Mouse (Mus musculus) thymus, postnatal 36 days (tissue): ENCODE results near the gene Rhpn2.

ENCODE experiments used
- DNase-seq, 2 experiments: peaks; one replicate each; pipeline ENCODE4 v3.0.0; 2022; ENCODE audit warnings: mixed read lengths in 2 of 2

The Rhpn2 gene

DNA sequence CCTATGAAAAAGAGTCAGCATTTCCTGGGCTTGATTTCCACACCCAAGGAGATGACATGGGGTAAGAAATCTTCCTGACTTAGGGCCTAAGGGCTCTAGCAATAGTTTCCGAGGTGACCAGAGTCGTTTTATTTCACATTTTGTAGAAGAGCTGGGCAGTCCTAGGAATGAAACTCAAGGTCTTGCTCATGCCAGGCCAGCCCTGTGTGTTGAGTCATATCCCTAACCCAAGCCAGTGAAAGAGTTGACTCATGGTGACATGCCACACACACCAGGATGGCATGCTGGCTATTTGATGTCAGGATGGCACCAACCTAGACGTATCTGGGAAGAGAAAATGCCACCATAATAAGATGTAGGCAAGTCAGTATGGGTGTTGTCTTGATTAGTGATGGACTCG, 15.1 kb downstream of the Rhpn2 start:
- DNase-seq: no peak

DNA sequence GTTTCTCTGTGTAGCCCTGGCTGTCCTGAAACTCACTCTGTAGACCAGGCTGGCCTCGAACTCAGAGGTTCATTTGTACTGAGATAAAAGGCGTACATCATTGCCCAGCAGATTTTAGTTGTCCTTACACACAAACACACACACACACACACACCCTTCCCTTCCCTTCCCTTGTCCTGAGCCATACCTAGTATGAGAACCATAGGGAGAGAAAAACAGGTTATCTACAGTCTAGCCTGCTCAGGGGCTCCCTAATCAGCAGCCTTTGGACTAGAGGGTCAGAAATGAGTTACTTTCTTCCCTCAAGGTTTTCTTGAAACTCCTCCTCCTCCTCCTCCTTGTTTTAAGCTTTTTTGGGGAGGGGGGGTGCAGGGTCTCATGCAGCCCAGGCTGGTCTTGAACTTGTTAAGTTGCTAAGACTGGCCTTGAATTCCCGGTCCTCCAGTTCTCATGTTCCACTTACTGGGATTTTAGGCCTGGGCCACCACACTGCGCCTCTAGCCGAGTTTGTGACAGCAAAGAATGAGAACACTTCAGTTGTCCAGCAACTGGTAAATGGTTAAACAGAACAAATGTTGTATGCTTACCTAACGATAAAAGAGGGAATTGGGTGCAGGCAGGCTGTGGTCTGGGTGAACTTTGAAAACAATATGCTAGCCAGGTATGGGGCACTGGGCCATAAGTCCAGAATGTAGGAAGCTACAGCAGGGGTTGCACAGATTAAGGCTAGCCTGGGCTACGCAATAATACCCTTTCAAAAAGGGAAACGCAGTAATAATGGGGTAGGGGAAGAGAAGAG, 16.1 kb downstream of the Rhpn2 start:
- DNase-seq: no peak

DNA sequence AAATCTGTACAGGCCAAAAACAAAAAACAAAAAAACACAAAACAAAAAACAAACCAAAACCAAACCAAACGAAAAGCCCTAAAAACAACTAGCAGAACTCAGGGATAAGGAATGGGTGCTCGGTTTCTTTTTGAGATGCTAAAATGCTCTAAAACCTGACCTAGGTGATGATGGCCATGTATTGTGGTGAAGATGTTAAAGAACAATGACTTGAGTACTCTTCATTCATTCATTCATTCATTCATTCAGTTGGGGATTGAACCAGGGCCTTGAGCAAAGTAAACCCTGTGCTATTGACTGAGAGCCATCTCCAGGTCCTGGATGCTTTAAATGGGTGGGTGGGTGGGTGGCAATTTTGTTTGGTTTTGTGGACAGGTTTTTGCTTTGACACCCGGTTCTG, 17.2 kb downstream of the Rhpn2 start:
- DNase-seq: no peak

DNA sequence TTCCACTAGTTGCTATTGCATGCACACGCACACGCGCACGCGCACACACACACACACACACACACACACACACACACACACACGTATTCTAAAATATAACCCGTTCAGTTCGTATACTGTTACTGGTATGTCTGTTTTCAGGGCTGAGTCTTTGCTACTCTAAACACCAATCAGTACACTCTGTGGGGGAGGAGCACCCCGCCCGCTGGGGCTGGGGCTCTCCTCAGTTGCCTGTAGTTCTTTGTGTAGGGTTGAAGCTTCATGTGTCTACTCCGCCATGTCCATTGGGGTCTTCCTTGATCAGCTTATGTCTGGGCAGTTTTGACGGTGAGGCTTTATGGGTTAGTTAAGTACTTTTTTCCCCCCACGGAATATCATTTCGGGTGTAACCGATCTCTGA, 19.3 kb downstream of the Rhpn2 start:
- no peak for DNase-seq

DNA sequence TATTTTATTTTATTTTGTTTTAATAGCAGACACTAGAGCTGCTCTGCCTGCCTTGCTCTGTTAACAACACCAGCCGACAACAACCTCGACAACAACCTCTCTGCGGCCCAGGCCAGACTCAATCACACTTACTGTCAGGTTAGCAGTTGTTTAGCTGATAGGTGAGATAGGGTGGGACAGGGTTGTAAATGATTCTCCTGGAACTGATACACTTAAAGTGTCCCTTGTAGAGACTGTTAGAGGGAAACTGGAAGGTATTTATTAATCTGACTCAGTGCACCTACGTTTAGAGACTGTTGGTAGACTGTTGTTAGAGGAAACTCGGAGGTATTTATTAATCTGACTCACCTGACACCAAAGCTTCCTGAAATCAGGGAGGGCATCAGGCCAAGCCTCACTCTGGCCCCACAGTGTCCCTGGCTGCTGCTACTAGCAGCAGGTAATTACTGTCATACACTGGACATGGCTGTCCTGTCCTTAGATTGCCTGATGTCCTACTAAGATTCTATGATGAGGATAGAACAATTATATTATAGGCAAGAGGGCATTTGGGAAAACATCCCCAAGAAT, 21.4 kb downstream of the Rhpn2 start:
- no peak for DNase-seq

DNA sequence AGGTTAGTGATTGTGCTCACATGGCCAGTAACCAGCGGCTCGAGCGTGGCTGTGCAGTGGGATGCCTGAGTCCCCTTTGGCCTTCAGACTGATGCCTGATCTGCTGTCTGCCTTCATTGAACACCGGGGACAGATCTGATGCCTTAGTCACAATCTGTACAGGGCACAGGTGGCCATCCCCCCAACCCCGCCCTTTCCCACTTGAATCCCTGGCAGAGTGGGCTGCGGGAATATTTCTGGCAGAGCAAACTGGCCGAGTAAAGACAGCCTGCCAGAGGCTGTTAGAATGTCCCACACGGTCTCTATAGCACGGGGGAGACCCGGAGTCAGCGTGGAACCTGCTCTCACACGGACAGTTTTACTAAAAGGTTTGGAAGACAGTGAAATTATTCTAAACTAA, 23.7 kb downstream of the Rhpn2 start:
- DNase-seq: no peak

DNA sequence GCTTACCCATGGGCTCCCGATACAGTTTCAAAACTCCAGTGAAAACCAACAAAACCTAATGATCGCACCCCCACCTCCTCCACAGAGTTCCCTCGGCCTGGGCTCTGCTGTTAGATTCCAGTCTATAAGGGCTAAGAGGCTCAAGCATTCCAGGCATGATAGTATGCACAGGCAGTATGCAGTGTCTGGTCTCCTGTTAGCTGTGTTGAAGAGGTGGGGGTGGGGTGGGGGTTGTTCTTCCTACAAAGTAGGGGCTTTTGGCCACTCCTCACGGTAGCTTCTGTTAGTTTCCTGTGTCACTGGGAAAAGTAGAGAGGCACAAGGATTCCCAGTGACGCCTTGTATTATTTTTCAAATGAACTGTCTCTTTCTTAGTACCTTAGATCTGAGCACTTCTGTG, 28.3 kb downstream of the Rhpn2 start:
- DNase-seq: no peak

DNA sequence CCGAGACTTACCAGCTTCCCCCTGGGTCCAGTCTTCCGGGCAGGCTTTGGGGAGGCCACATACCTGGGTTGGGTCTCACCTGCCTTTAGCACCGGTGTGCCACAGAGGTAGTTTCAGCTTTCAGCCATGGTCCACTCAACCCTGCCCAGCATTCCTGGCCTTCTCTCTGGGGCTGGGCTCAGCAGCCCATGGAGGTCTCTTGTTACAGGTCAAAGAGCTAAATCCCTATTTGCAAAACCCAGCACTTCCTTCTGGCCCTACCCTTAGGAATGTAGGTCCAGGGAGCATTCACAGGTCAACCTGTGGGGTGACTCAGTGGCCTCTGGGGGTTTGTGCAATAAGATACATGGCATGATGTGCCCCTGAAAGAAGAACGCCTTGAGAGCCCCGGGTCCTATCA, 28.9 kb downstream of the Rhpn2 start:
- no peak for DNase-seq

DNA sequence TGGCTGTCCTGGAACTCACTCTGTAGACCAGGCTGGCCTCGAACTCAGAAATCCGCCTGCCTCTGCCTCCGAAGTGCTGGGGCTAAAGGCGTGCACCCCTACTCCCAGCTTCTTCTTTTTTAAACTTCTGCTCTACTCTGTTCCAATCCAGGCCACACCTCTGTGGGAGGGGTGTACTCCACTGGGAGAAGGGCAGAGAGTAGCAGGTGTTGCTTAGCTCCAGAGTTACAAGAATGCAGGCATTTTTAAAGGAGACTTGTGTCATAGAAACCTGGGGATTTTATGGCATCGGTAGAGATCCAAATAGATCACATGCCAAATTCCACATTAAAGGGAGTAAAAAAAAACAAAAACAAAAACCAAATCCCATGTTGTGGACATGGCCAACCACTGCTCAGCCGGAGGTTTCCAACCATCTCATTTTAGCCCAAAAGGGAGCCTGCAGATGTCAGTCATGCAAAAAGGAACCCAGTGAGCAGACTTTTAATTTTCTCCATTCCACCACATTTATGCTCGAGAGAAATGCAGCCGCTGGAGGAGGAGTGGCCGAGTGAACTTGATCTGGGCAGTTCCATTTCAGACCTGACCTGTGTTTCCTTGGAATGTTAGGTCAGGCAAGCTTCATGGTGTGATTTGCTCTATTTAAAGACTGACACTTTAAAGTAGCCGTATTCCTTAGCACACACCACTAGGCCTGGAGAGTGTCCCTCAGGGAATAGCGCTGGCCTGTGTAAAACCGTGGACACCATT, 31.4 kb downstream of the Rhpn2 start:
- DNase-seq: no peak

DNA sequence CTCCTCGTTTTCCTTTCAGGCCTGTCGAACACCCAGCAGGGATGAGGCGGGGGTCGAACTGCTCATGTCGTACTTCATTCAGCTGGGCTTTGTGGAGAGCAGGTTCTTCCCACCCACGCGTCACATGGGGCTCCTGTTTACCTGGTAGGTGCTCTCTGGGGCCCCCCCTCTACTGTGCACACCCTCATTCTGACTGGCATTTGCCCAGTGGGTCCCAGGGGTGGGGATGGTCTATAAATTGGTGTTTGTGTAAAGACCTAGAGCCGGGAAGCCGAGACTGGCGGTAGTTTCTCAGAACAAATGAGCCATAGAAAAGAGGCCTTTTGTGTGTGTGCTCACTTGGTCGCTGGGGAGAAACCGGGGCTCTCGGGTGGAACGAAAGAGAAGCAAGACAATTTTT, 37.1 kb downstream of the Rhpn2 start:
- DNase-seq: no peak

DNA sequence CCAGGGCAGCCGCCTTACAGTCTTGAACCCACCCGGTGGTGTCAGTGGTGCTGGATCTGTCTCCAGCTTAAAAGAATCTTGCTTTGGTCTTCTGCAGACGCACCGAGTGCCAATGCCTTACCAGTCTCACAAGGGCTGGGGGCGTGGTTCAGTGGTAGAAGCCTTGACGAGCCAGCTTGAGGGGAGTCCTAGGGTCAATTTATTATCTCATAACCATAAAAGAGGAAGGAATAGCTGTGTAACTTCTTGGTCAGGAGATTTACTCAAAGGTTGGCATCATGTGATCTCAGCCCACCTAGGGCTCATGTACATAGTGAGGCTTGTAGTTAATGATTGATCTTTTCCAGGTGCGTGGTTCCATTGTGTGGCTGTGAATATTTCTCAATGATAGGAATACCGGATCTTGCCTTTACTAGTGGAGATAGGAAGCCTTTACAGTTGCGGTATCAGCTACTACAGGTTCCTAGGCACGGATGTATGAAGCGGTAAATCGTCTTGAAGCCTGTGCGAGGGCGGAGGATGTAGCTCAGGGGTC, 38.6 kb downstream of the Rhpn2 start:
- no peak for DNase-seq

DNA sequence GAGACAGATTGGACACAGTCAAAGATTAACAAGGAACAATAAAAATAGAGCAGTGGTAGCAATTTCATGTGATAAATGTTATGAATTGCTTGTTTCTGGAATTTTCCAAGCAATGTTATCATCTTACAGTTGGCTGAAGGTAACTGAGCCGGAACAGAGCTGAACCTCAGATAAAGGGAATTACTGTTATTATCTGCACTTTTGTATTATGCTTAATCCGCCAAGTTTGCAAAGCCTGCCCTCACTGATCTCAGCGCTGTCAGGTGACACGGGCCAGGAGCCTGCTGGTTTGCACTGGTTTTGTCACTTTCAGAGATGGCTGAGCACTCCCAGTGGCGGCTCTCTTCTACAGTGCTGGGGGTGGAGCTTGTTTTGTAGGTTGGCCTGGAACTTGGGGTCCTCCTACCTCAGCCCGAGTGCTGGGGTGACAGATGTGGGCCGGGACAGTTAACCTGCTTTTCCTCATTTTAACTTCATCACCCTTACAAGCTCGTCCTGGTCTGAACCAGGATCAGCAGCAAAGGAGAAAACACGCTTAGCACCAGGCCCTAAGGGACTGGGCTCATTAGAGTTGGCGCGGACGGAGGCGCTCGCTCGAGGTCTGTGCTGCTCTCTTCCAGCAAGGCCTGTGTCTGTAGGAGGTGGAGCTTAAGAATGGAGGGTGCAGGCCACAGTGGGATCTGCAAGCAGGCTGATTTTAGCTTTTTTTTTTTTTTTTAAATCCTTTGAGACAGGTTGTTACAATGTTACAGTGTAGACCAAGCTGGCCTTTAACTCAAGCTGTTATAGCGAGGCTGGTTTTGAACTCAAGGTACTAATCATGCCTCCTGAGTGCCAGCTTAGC, 39.4 kb downstream of the Rhpn2 start:
- DNase-seq: no peak

DNA sequence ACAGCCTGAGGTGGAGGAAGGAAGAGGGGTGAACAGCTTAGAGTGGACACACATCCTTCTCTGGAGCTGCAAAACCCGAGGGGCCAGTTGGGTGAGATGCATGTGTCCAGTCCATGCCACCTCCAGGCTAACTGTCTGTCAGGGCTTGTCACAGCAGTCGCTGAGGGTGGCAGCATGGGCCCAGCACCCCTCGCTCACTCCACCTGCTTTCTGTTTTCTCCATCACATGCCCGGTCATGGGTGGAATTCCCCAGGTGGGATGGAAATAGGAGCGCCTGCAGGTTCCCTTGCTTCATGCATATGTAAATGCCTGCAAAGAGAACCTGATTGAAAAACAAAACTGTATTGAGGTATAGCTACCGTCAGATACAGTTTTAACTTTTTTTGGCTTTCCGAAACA, 40.3 kb downstream of the Rhpn2 start:
- no peak for DNase-seq

DNA sequence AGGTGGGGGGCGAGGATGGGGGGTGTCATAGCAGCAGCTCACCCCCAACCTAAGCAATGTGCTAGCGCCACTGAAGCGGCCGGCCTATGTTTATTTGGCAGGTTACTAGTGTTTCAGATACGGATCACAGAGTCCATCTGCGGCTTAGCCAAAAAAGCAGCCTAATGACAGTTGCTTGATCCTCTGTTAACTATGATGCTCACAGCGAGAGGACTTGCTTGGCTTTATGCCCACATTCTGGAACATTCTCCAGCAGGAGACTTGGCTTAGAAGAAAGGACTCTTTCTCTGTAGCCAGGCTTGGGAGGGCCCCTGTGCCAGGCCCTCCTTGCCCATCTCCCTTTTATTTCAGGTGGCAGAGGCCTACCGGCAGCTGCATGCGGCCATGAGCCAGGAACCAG, 42.7 kb downstream of the Rhpn2 start:
- no peak for DNase-seq

DNA sequence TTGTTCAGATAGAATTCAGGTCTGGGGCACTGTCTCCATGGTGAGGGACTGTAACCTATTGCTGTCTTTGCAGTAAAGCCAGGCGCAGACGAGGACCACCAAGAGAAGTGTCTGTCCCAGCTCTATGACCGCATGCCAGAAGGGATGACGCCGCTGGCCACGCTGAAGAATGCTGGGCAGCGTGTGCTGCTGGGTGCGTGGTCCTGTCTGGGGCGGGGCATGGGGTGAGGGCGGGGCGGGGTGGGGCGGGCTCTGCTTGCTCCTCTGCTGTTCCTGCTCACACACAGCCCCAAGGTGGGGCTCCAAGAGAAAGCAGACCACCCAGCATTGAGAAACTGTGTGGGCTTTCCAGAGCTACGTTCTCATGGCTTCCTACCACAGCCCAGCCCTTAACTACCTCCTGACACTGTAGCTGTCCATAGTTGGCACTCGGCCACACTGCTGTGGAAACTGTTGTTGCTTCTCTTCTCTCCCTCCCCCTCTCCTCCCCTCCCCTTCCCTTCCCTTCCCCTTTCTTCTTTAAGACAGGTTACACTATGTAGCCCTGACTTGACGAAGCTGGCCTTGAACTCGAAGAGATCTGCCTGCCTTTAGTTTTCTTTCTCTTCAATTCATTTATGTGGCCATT, 45.6 kb downstream of the Rhpn2 start:
- DNase-seq: no peak

DNA sequence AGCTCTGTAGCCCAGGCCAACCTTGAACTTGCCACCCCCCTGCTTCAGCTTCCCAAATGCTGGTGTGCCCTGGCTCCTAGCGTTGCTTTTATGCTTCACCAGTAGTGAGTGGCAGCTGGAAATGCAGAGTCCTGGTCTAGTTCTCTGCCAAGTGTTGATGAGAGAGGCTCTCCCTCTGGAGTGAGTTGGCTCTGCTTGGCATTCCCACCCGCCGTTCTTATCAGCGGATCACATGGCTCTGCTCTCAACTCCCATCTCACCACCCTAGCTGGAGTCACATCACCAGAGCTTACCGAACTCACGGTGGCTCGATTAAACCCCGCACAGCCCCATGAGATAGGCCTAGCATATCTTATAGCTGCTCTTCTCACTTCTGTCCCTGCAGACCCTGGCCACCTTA, 46.4 kb downstream of the Rhpn2 start:
- no peak for DNase-seq

DNA sequence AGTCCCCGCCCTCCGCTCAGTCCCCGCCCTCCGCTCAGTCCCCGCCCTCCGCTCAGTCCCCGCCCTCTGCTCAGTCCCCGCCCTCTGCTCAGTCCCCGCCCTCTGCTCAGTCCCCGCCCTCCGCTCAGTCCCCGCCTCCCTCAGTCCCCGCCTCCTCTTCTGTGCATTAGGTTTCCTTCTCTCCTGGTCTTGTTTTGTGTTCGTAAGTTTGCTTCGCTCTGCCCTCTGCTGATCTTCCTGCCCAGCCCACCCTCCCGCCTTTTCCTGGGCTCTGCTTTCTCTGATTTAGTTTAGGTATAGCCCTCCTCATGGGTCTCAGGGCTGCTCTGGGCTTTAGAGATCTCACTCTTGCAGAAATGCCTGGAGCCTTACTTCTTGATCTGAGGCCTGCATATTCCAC, 47.9 kb downstream of the Rhpn2 start:
- no peak for DNase-seq

DNA sequence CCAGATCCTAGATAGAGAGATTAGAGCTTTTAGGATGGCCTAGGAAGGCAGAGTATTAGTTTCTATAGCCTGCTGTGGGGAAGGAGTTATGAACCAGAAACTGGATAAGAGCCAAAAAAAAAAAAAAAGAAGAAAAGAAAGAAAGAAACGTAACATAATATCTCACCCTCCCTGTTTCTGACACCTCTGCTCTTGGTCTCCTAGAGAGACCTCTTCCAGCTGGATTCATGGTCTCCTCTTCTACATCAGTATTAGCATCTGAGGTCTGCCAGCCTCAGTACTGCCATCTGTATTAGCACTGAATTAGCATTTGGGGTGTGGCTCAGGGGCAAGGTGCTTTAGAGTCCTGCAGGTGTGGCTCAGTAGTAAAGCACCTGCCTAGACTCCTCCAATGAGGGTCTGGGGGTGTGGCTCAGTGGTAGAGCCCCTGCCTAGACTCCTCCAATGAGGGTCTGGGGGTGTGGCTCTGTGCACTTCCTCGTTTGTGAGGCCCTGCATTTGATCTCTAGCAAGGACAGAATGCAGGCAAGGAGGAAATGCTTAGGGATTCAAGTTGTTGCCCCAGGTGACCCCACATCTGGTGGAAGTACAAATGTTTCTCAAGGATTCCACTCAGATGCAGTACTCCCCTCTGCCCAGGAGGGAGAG, 48.9 kb downstream of the Rhpn2 start:
- DNase-seq: no peak

DNA sequence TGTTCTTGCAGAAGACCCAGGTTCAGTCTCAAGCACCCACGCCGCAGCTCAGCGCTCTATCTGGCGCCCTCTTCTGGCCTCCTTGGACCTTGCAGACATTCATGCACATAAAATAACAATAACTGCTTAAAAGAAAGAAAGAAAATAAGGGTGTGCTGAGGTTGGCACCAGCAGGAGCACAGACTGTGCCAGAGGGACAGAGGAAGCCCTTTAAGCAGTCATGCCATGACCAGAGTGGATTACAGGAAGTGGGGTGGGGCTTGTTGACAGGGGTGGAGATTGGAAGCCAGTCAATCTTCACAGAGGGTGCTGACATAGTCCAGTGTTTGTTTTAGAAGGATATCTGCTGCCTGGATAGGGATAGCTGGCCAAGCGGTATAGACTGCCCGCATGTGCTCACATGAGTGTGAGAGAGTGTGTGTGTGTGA, 52.6 kb downstream of the Rhpn2 start:
- DNase-seq: peak in 1 of 2 experiments; percentile 26

DNA sequence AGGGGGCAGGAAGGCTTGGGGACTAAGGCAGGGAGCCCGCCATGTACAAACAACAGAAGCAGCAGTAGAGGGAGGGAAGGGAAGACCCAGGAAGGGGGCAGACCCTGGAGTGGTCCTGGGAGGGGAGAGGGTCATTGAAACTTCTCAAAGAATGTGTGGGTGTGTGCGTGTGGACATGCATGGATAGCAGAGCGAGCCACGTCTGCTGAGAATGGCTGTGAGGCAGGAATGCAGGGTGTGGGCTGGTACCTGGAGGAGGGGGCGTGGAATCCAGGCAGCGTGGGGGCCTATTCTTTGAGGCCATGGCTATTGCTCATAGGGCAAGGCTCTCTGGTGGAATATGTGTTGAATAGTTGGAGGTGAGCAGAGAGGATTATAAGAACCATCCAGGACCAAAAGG, 54.7 kb downstream of the Rhpn2 start:
- no peak for DNase-seq

DNA sequence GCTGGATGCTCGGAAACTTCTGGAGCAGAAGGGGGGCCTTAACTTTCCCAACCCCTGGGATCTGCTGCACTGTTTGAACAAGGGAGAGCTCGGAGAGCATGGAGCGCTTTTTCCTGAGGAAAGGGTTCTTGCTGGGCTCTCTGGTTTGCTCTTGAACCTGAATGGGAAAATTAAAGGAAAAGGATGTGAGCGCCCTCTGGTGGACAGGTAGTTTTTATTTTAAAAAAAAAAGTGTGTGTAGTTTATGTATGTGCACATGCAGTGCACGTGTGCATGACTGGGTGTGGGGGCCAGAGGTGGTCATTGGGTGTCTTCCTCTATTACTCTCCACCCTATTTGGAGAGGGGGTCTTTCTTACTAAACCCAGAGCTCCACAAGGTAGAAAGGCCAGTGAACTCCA, 59.0 kb downstream of the Rhpn2 start:
- DNase-seq: no peak
